Mouse (Mus musculus) gastrocnemius, adult 18-20 months (tissue): ENCODE measurements around the gene Psmd11. TPM values are rescaled to one million over a fixed set of nuclear protein-coding genes. Genes with fewer than 3 reads are reported as not detected.
A peak's percentile ranks its signal among the peaks of the same experiment; 100 is the strongest.
"Not testable (repeated sequence)": the region's sequence is repeated elsewhere in the genome, so short reads cannot be mapped to it uniquely, and the experiment has no call there.

Source experiments
- DNase-seq: peaks from one replicate; pipeline ENCODE4 v3.0.0; 2021; ENCODE audit warnings: low spot score
- total RNA-seq, 2 experiments: library from RNA; stranded (reverse); gene quantifications; 2 replicates each; pipeline ENCODE4 v1.2.3; 2021

The Psmd11 gene
- total RNA-seq, 2 experiments from 2014 or later: 147 to 154 TPM

DNA sequence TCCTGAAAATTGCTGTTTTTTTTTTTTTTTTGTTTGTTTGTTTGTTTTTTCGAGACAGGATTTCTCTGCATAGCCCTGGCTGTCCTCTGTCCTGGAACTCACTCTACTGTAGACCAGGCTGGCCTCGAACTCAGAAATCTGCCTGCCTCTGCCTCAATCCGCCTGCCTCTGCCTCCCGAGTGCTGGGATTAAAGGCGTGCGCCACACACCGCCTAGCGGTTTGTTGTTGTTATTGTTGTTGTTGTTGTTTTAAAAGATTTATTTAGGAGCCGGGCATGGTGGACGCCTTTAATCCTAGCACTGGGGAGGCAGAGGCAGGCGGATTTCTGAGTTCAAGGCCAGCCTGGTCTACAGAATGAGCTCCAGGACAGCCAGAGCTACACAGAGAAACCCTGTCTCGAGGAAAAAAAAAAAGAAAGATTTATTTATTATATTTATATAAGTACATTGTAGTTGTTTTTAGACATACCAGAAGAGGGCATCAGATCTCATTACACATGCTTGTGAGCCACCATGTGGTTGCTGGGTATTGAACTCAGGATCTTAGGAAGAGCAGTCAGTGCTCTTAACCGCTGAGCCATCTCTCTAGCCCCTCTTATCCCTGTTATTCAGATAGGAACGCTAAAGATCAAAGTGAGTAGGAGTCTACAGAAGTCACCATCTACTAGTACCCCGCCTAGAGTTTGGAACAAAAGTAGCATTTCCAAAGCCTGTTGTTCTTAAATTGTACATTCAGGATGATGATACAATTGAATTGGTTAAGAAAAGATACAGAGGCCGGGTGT lies 2.2 kb upstream of the Psmd11 start:
- not testable (repeated sequence) for DNase-seq

GRCm38 (mm10) chr11:80429009-80429475 lies 627 bp downstream of the Psmd11 start:
- DNase-seq: peak; percentile 27

DNA sequence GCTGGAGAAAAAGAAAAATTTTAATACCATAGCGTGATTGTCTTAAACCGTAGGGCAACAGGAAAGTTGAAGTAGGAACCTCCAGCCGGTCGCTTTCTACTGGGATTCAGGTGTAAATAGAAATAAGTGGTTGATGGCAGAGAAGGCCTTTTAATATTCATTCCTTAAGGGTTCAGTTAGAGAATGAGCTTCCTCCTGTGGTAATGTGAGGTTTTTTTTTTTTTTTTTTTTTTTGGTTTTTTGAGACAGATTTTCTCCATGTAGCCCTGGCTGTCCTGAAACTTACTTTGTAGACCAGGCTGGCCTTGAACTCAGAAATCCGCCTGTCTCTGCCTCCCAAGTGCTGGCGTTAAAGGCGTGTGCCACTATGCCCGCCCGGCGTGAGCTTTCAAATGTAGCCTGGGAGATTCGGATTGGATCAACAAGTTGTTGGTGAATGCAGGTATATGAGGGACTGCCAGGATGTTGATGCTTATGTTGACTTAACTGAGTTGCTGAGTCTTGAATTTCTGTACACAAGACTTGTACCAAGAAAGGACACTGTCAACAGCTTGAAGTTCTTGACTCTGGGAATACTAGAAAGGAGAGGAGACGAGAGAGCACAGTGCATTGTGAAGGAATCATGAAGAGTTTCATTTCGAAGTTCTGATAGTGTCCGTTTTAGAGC lies 1.2 kb downstream of the Psmd11 start:
- DNase-seq: no peak

DNA sequence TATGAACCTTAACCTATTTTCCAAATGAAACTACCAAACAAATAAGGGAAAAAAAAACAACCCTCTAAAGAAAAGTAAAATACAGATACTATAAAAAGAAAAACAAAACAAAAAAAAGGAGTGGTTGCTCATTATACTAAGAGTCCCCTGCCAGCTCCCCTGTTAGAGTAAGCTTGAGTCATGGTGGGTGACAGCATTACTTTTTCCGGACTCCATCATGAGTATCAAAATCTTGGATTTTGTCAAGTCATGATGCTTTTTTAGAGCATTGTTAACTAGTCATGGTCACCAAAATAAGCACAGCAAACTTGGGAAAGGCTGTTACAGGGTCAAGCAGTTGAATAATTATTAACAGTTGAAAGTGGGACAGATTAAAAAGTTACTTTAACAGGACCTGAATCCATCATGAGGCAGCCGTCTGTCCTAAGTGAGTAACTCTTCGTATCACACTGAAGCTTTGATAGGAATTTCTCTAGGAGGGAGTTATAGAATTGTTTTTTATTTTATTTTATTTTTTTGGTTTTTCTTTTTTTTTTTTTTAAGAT lies 2.0 kb downstream of the Psmd11 start:
- no peak for DNase-seq

- no peak for DNase-seq
Measured at GRCm38 (mm10) chr11:80446916-80447315, 18.5 kb downstream of the Psmd11 start.

- DNase-seq: no peak
Measured at GRCm38 (mm10) chr11:80449859-80450258, 21.4 kb downstream of the Psmd11 start.

GRCm38 (mm10) chr11:80452242-80452641 lies 23.8 kb downstream of the Psmd11 start:
- DNase-seq: no peak

- DNase-seq: no peak
Measured at GRCm38 (mm10) chr11:80453198-80453597, 24.8 kb downstream of the Psmd11 start.

DNA sequence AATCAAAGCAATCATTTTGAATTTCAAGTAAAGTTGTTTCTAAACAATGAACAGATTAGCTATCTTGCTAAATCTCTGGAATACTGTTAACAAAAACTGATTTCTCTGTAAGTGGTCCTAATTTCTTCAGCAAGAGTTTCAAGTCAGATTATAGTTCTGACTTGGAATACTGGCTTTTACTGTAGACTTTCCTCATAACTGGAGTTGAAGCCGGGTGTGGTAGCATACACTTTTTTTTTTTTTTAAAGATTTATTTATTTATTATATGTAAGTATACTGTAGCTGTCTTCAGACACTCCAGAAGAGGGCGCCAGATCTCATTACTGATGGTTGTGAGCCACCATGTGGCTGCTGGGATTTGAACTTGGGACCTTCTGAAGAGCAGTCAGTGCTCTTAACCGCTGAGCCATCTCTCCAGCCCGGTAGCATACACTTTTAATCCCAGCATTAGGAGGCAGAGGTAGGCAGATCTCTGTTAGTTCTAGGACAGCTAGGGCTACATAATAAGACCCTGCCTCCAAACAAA lies 35.3 kb downstream of the Psmd11 start:
- DNase-seq: not testable (repeated sequence)

DNA sequence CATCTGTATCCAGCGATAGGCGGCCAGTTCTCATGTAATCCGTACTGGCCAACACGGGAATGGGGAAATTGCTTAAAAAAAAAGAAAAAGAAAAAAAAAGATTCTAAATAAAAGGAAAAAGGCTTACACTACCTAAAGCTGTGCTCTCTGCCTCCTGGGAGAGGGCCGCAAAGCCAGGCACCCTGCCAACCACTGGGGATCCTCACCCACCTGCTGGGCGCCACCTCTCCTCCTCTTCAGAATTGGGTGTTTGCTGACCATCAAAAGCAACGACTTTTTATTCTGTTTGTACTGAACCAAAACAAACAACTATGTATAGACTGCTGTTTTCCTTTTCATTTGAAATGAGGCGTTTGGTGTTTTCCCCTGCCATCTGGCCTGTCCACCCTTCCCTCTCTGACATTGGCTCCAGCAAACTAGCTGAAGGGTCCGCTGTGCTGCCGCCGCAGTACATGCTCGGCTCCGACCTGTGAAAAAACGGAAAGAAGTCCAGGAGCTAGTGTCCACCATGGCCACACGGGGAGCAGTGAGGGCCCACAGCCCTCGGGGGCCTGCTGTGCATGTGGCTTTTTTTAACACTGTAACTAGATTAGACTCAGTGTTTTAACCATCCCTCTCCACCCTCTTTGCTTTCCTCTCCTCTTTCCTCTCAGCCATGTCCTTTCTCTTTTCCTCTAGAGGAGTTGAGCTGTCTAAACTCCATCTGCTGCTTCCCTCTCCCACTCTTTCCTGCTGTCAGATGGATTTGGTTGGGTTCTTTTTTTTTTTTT lies 43.6 kb downstream of the Psmd11 start:
- no peak for DNase-seq

- DNase-seq: no peak
Measured at GRCm38 (mm10) chr11:80474175-80474691, 45.8 kb downstream of the Psmd11 start.

DNA sequence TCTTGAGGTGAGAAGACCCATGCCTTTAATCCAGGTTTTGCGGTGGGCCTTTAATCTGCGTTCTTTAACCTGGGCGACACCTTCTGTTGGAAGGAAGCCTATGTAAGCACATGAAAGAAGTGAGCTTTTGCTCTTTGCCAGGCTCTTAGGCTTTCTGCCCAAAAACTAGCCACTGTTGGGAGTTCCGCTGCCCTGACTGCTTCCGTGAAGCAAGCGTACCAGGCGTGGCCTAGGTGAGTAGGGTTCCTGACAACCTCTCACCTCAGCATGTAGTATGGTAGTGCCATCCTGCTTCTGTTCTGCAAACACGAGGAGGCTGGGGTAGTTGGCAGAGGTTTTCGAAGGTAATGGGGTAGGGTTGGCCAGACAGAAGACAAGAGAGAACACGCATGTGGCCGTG lies 46.4 kb downstream of the Psmd11 start:
- no peak for DNase-seq

GRCm38 (mm10) chr11:80475544-80475943 lies 47.1 kb downstream of the Psmd11 start:
- no peak for DNase-seq

- DNase-seq: peak; percentile 73
Measured at GRCm38 (mm10) chr11:80476222-80477189, 48.1 kb downstream of the Psmd11 start, which contains the start of gene Cdk5r1. Gene Cdk5r1, plus strand, starts transcription at chr11:80477023.

- no peak for DNase-seq
Measured at GRCm38 (mm10) chr11:80477341-80478199, 49.2 kb downstream of the Psmd11 start.

DNA sequence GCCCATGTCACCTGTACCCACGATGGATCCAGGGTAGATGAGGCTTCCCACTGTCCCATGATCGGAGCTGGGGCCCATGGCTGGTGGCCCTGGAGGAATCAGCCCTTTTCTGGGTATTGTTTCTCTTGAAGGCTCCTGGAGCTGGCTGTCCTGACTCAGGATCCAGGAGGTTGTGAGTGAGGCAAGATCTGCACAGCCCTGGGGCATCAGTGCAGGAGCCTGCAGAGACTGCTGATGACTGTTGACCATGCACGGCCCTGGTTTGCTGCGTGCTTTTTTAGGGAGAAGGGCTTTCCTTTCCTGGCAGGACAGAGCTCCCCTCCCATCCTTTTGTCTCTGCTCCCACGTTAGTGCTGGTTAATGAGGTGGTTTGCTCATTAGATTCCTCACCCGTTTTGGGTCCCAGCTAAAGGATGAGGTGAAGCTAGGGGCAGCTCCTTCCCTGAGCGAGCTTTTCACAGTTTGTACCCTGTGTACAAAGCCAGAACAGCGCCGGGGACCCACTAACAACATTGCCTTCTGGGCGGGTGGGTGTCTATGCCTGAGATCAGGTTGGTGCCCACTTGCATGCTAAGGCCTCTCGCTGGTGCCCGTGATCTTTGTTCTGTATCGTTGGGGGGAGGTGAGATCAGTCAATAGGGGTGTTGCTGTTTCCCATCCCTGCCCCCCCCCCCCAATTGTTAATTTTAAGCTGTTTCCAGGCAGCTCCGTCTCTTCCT lies 50.4 kb downstream of the Psmd11 start:
- DNase-seq: no peak

DNA sequence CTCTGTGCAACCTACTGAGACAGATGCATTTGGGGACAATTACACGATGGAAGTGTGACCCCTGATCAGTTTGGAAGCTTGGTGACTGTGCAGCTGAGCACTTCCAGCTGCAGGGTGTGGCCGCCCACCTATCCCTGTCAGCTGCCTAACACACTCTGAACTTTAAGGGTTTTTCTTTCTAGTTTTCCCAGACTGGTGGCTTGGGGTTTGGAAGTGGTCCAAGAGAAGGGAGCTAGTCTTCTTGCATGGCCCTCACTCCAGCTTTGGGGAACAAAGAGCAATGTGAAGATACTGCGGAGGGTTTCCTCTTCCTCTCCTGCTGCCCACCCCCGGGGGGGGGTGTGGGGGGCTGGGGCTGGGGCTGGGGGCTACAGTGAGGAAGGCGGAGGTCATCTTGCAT lies 51.0 kb downstream of the Psmd11 start:
- DNase-seq: no peak
